Mouse (Mus musculus) T-helper 1 cell (primary cell): ENCODE data around the gene Smim1.

Experiments used
- in situ Hi-C: fragments of 300-600 bp; cut with MboI, MseI; formaldehyde crosslinking; loops from one replicate; pipeline ENCODE4 v1.15.1; 2025; ENCODE audit warnings: high pct_unique_total_duplicates

The Smim1 gene

GRCm38 (mm10) chr4:154025641-154026440 lies at the start of gene Smim1:
Gene Smim1, minus strand, starts transcription at chr4:154026230.
- in situ Hi-C loops, result no loop called here

- in situ Hi-C loops, result no loop called here
Observed at GRCm38 (mm10) chr4:154071941-154072340, 45.9 kb upstream of the Smim1 start.

GRCm38 (mm10) chr4:154071521-154071920 lies 45.5 kb upstream of the Smim1 start:
- in situ Hi-C loops, result no loop called here

GRCm38 (mm10) chr4:154070896-154071295 lies 44.9 kb upstream of the Smim1 start:
- in situ Hi-C loops, result no loop called here

- in situ Hi-C loops, result loop anchor here (5.0 kb wide), 1 partner anchor 37 kb away; no protein-coding TSS in a partner anchor
Observed at GRCm38 (mm10) chr4:154064827-154065773, 39.1 kb upstream of the Smim1 start.

GRCm38 (mm10) chr4:154057696-154058095 lies 31.7 kb upstream of the Smim1 start:
- in situ Hi-C loops, result no loop called here

GRCm38 (mm10) chr4:154056661-154057060 lies 30.6 kb upstream of the Smim1 start:
- in situ Hi-C loops, result no loop called here

GRCm38 (mm10) chr4:154056046-154056445 lies 30.0 kb upstream of the Smim1 start:
- in situ Hi-C loops, result no loop called here

- in situ Hi-C loops, result no loop called here
Observed at GRCm38 (mm10) chr4:154055482-154055881, 29.5 kb upstream of the Smim1 start.

GRCm38 (mm10) chr4:154053065-154053464 lies 27.0 kb upstream of the Smim1 start:
- in situ Hi-C loops, result no loop called here

- in situ Hi-C loops, result no loop called here
Observed at GRCm38 (mm10) chr4:154051401-154051800, 25.4 kb upstream of the Smim1 start.

- in situ Hi-C loops, result no loop called here
Observed at GRCm38 (mm10) chr4:154045837-154046236, 19.8 kb upstream of the Smim1 start.

GRCm38 (mm10) chr4:154042577-154042976 lies 16.5 kb upstream of the Smim1 start, which contains the start of gene Ccdc27:
Gene Ccdc27, minus strand, starts transcription at chr4:154042677.
- in situ Hi-C loops, result no loop called here

GRCm38 (mm10) chr4:154037123-154037522 lies 11.1 kb upstream of the Smim1 start:
- in situ Hi-C loops, result no loop called here

- in situ Hi-C loops, result no loop called here
Observed at GRCm38 (mm10) chr4:154028646-154029045, 2.6 kb upstream of the Smim1 start.

- in situ Hi-C loops, result no loop called here
Observed at GRCm38 (mm10) chr4:154028066-154028465, 2.0 kb upstream of the Smim1 start.

- in situ Hi-C loops, result no loop called here
Observed at GRCm38 (mm10) chr4:154026441-154026761, 371 bp upstream of the Smim1 start.

GRCm38 (mm10) chr4:154024729-154025521 lies 1.1 kb downstream of the Smim1 start:
- in situ Hi-C loops, result no loop called here

- in situ Hi-C loops, result no loop called here
Observed at GRCm38 (mm10) chr4:154023754-154024601, 2.1 kb downstream of the Smim1 start.

GRCm38 (mm10) chr4:154022844-154023243 lies 3.2 kb downstream of the Smim1 start:
- in situ Hi-C loops, result no loop called here

- in situ Hi-C loops, result no loop called here
Observed at GRCm38 (mm10) chr4:154022407-154022806, 3.6 kb downstream of the Smim1 start.
